Mouse (Mus musculus) G1E (cell line): ENCODE measurements around the gene Dlgap1. TPM values are rescaled to one million over a fixed set of nuclear protein-coding genes. Genes with fewer than 3 reads are reported as not detected.
"Not testable (repeated sequence)": the region's sequence is repeated elsewhere in the genome, so short reads cannot be mapped to it uniquely, and the experiment has no call there.

Experiments
- ATAC-seq: 2 replicates; pipeline ENCODE4 v1.8.0; 2016; ENCODE audit warnings: mild to moderate bottlenecking; ENCODE audit not compliant: insufficient number of reproducible peaks, poor library complexity, low FRiP score, severe bottlenecking; ENCODE audit errors: extremely low read depth
- DNase-seq: peaks from one replicate; pipeline ENCODE4 v3.0.0; 2012; ENCODE audit warnings: low spot score
- H3K27me3 ChIP-seq: 2 replicates; pipeline ENCODE4 v1.6.1; 2012; ENCODE audit warnings: mild to moderate bottlenecking, low read length, inconsistent platforms; ENCODE audit not compliant: insufficient read depth
- H3K36me3 ChIP-seq: replicated peaks from 2 replicates; pipeline ENCODE3; 2012; ENCODE audit warnings: mild to moderate bottlenecking, inconsistent platforms
- H3K4me1 ChIP-seq: 2 replicates; pipeline ENCODE4 v1.6.1; 2012; ENCODE audit warnings: low read depth, low read length, inconsistent platforms, mixed read lengths; ENCODE audit not compliant: insufficient read depth
- H3K4me3 ChIP-seq: 2 replicates; pipeline ENCODE4 v1.5.1; 2012; ENCODE audit warnings: low read depth, mild to moderate bottlenecking, inconsistent platforms, low read length, moderate library complexity, mixed read lengths
- H3K9me3 ChIP-seq: replicated peaks from 2 replicates; pipeline ENCODE4 v1.6.1; 2012; ENCODE audit warnings: inconsistent platforms
- CTCF ChIP-seq: IDR thresholded peaks from 2 replicates; pipeline ENCODE4 v1.5.1; 2012; ENCODE audit warnings: low read depth, low read length, inconsistent platforms, mixed read lengths
- GATA1 ChIP-seq: IDR thresholded peaks from 2 replicates; pipeline ENCODE4 v1.6.1; 2012; ENCODE audit warnings: borderline replicate concordance, low read length, inconsistent platforms, mixed read lengths
- GATA2 ChIP-seq: IDR thresholded peaks from 2 replicates; pipeline ENCODE4 v1.6.1; 2012; ENCODE audit warnings: low read depth, low read length, inconsistent platforms, borderline replicate concordance
- POLR2AphosphoS5 ChIP-seq: IDR thresholded peaks from 2 replicates; pipeline ENCODE4 v1.6.1; 2012; ENCODE audit warnings: low read depth, low read length, inconsistent platforms; ENCODE audit not compliant: insufficient replicate concordance
- TAL1 ChIP-seq: conservative IDR thresholded peaks from 2 replicates; pipeline ENCODE4 v1.6.1; 2012; ENCODE audit warnings: low read depth, low read length, inconsistent platforms, mixed read lengths
- polyA plus RNA-seq: library from polyadenylated mRNA; stranded (reverse); fragments of >175 nt; gene quantifications from 2 replicates; pipeline ENCODE4 v1.2.3, GENCODE M21; 2012
- total RNA-seq, 2 experiments: library from RNA; stranded (forward) in 1 of 2; stranded (reverse) in 1 of 2; fragments of 200-1000 nt in 1 of 2; fragments of >200 nt in 1 of 2; fragmentation: Nextera tagmentation in 1 of 2; gene quantifications; 2 replicates each; pipeline ENCODE4 v1.2.3; 2014 to 2017

Gene Dlgap1
- total and polyA plus RNA-seq, 3 experiments, result 0.22 TPM; not detected in 2

DNA sequence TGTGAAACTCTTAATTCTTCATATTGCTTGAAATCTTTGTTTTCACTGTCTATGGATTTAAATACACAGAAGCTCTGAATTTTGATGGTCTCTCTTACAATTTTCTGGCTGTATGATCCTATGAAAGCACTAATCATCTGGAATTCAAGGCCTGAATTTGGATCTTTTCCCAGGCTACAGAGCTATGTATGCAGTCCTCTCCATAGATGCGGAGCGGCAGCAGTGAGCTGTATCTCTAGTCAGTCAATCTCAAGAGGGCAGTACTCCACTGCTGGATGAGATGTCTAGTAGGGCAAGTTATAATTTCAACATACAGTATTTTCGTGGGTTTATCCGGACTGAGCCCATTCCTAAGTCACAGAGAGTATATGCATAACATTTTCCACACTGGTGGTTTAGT lies 581.9 kb downstream of the Dlgap1 start:
- Histone ChIP-seq H3K27me3 (no peaks in the 10 kb centered on the region), H3K4me3 (no peak overlapping the region), H3K4me1 (no peaks in the 10 kb centered on the region), H3K9me3 (peaks cover 35% of the 10 kb centered on the region), H3K36me3 (no peaks in the 10 kb centered on the region)
- DNase-seq, result no peak
- TF ChIP-seq CTCF (no peak), POLR2AphosphoS5 (no peak)
- no peak for ATAC-seq

GRCm38 (mm10) chr17:70561547-70561946 lies 592.7 kb downstream of the Dlgap1 start:
- H3K9me3 ChIP-seq, result peaks cover 62% of the 10 kb centered on the region
- no peak overlapping the region for H3K4me3 ChIP-seq
- DNase-seq (no peak), ATAC-seq (no peak)
- no peaks in the 10 kb centered on the region for H3K4me1 ChIP-seq
- TF ChIP-seq GATA2, result no peak
- TF ChIP-seq POLR2AphosphoS5, result no peak
- TF ChIP-seq CTCF, result no peak
- no peak for TF ChIP-seq TAL1
- TF ChIP-seq GATA1, result no peak
- no peaks in the 10 kb centered on the region for H3K36me3 ChIP-seq
- no peaks in the 10 kb centered on the region for H3K27me3 ChIP-seq

GRCm38 (mm10) chr17:70570848-70571247 lies 602.0 kb downstream of the Dlgap1 start:
- TF ChIP-seq POLR2AphosphoS5 (no peak), TAL1 (no peak), CTCF (no peak), GATA1 (no peak), GATA2 (no peak)
- DNase-seq (no peak), ATAC-seq (no peak)
- Histone ChIP-seq H3K4me3 (no peak overlapping the region), H3K27me3 (no peaks in the 10 kb centered on the region), H3K4me1 (no peaks in the 10 kb centered on the region), H3K36me3 (no peaks in the 10 kb centered on the region), H3K9me3 (peaks cover 34% of the 10 kb centered on the region)

DNA sequence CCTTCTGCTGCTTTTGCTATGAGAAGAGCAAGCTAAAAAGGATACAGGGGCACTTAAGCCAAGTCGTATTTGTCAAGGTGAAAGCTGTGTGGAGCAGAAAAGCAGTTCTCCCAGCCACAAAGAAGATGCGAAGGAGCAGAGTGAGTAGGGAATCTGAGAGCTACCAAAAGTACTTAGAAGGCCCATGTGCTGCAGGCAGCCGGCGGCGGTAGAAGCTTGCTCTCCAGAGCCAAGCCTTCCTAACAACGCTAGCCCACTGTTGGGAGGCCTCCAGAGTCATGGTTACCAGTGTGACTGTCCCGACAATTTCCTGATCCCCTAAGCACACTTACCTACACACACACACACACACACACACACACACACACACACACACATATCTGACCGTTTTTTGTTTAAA lies 614.2 kb downstream of the Dlgap1 start:
- TF ChIP-seq TAL1 (no peak), POLR2AphosphoS5 (no peak), GATA2 (no peak), GATA1 (no peak), CTCF (no peak)
- H3K4me1 ChIP-seq, result no peaks in the 10 kb centered on the region
- no peak overlapping the region for H3K4me3 ChIP-seq
- DNase-seq (no peak), ATAC-seq (no peak)
- H3K27me3 ChIP-seq, result no peaks in the 10 kb centered on the region
- no peaks in the 10 kb centered on the region for H3K36me3 ChIP-seq
- H3K9me3 ChIP-seq, result peaks cover 38% of the 10 kb centered on the region

DNA sequence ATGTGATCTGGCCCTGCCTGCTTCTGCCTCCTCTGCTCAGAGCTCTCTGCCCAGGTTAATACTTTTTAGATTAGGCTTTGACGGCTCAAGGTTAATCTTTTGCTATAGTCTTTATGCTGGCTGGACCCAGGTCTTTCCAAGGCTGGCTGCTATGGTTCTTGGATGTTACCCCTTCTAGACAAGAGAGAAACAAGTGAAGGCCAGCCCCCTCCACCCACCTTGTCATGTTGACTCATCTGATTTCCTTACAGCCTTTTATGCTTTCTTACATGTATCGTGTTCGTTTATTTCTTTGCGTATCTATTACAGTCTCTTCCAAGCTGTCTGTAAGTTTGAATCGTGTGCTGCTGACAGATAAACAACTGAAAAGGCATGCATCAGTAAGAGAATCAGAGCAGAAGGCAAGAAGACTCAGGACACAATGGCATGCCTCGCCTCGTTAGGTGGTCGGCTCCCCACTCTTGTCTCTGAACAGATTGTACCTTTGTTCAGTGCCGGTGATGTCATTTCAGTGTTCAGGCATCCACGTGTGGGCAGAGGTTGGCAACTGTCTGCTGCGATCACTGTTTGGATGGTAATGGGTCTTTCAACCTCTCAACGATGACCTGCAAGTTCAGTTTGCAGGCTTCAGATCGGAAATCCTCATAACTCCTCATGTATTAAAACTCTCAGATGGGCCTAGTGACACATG lies 618.0 kb downstream of the Dlgap1 start:
- Histone ChIP-seq H3K4me3 (no peak overlapping the region), H3K27me3 (no peaks in the 10 kb centered on the region), H3K4me1 (no peaks in the 10 kb centered on the region), H3K36me3 (no peaks in the 10 kb centered on the region), H3K9me3 (peaks cover 49% of the 10 kb centered on the region)
- DNase-seq (no peak), ATAC-seq (no peak)
- TF ChIP-seq POLR2AphosphoS5 (no peak), GATA2 (no peak), TAL1 (no peak), GATA1 (no peak), CTCF (no peak)

- peaks cover 57% of the 10 kb centered on the region for H3K9me3 ChIP-seq
- not testable (repeated sequence) for DNase-seq, H3K4me1 ChIP-seq, H3K4me3 ChIP-seq, H3K36me3 ChIP-seq, ATAC-seq, H3K27me3 ChIP-seq
Measured at GRCm38 (mm10) chr17:70587975-70588630, 619.2 kb downstream of the Dlgap1 start.
